Mouse (Mus musculus) forebrain, embryonic 11.5 days (tissue): ENCODE results near the gene Pip5k1a. TPM values are rescaled to one million over a fixed set of nuclear protein-coding genes. Genes with fewer than 3 reads are reported as not detected.

Source experiments
- ATAC-seq: fragments of 200-750 bp; cut with Nextera tagmentation; replicated peaks from 2 replicates; pipeline ENCODE4 v1.8.0; 2017; ENCODE audit warnings: moderate TSS enrichment; ENCODE audit not compliant: low FRiP score
- DNase-seq: peaks from one replicate; pipeline ENCODE4 v3.0.0-alpha.2; 2017; ENCODE audit warnings: low spot score
- H3K27ac ChIP-seq: fragments of 300-500 bp; sonication (generic); 2 replicates; pipeline ENCODE4 v1.5.1; 2014; ENCODE audit warnings: low read depth, low read length
- H3K27me3 ChIP-seq: fragments of 300-500 bp; sonication (generic); 2 replicates; pipeline ENCODE4 v1.6.1; 2014; ENCODE audit warnings: mild to moderate bottlenecking, low read length, mixed read lengths; ENCODE audit not compliant: control insufficient read depth, insufficient read depth
- H3K36me3 ChIP-seq: fragments of 300-500 bp; sonication (generic); 2 replicates; pipeline ENCODE4 v1.6.1; 2014; ENCODE audit warnings: mild to moderate bottlenecking, low read length, moderate library complexity, mixed read lengths; ENCODE audit not compliant: control insufficient read depth, insufficient read depth
- H3K4me1 ChIP-seq: fragments of 300-500 bp; sonication (generic); replicated peaks from 2 replicates; pipeline ENCODE4 v1.6.1; 2014; ENCODE audit warnings: low read length, mixed read lengths; ENCODE audit not compliant: control insufficient read depth, insufficient read depth
- H3K4me2 ChIP-seq: fragments of 300-500 bp; sonication (generic); 2 replicates; pipeline ENCODE4 v1.6.1; 2014; ENCODE audit warnings: low read depth, mild to moderate bottlenecking, low read length, moderate library complexity, mixed read lengths; ENCODE audit not compliant: severe bottlenecking
- H3K4me3 ChIP-seq: fragments of 300-500 bp; sonication (generic); 2 replicates; pipeline ENCODE4 v1.5.1; 2014; ENCODE audit warnings: low read depth, low read length
- H3K9ac ChIP-seq: fragments of 300-500 bp; sonication (generic); 2 replicates; pipeline ENCODE4 v1.6.1; 2014; ENCODE audit warnings: low read length
- H3K9me3 ChIP-seq: fragments of 300-500 bp; sonication (generic); 2 replicates; pipeline ENCODE4 v1.6.1; 2016; ENCODE audit warnings: low read length, mixed read lengths; ENCODE audit not compliant: control insufficient read depth
- WGBS: fragments of 180-500 bp; shearing (Covaris S2); extraction: QIAGEN DNeasy Blood & Tissue Kit; methylation state at CpG from one replicate; pipeline ENCODE4 v1.1.7; 2014; 5-methylcytosine and 5-hydroxymethylcytosine counted together
- polyA plus RNA-seq: library from polyadenylated mRNA; unstranded; fragments of >200 nt; fragmentation: Nextera tagmentation; extraction: Ambion mirVana; gene quantifications from 2 replicates; pipeline ENCODE4 v1.2.1, GENCODE M21; 2014

Pip5k1a gene
- polyA plus RNA-seq, result 13.4 and 13.7 TPM in 2 replicates

GRCm38 (mm10) chr3:95106338-95107117, at the start of gene Pip5k1a:
Gene Pip5k1a (minus strand): TSS chr3:95106930.
- under 1% methylated on average over 51 of the region's 51 CpGs for WGBS

GRCm38 (mm10) chr3:95153874-95154273, 47.1 kb upstream of the Pip5k1a start:
- no peak overlapping the region for H3K9ac ChIP-seq
- no peaks in the 10 kb centered on the region for H3K4me1 ChIP-seq
- H3K27me3 ChIP-seq, result 0 out of 2 replicates have a peak, but pooled peaks cover 1% of the 10 kb centered on the region
- WGBS, result 49% methylated on average over 4 of the region's 4 CpGs
- H3K27ac ChIP-seq, result no peak overlapping the region
- H3K4me2 ChIP-seq, result no peak overlapping the region
- DNase-seq (no peak), ATAC-seq (no peak)
- no peak overlapping the region for H3K4me3 ChIP-seq
- no peaks in the 10 kb centered on the region for H3K36me3 ChIP-seq
- H3K9me3 ChIP-seq, result no peaks in the 10 kb centered on the region

More at GRCm38 (mm10) chr3:95106338-95107117, at the start of gene Pip5k1a:
- Histone ChIP-seq H3K36me3 (no peaks in the 10 kb centered on the region), H3K4me2 (peak within 1 kb of the TSS; percentile 58), H3K4me1 (peaks cover 5% of the 10 kb centered on the region), H3K27me3 (no peaks in the 10 kb centered on the region), H3K4me3 (peak within 1 kb of the TSS; percentile 98), H3K9me3 (no peaks in the 10 kb centered on the region), H3K27ac (peak within 1 kb of the TSS; percentile 70), H3K9ac (peak within 1 kb of the TSS; percentile 93)
- ATAC-seq (peak; percentile 88), DNase-seq (peak; percentile 98)

GRCm38 (mm10) chr3:95147924-95148323, 41.2 kb upstream of the Pip5k1a start:
- H3K9ac ChIP-seq, result no peak overlapping the region
- DNase-seq (no peak), ATAC-seq (no peak)
- no peak overlapping the region for H3K4me3 ChIP-seq
- H3K27me3 ChIP-seq, result no peaks in the 10 kb centered on the region
- H3K36me3 ChIP-seq, result no peaks in the 10 kb centered on the region
- WGBS, result 59% methylated on average over 3 of the region's 3 CpGs
- H3K9me3 ChIP-seq, result no peaks in the 10 kb centered on the region
- no peaks in the 10 kb centered on the region for H3K4me1 ChIP-seq
- H3K27ac ChIP-seq, result no peak overlapping the region
- no peak overlapping the region for H3K4me2 ChIP-seq

- no peak overlapping the region for H3K4me3 ChIP-seq
- ATAC-seq (0 out of 2 replicates have a peak, but pooled peaks have one; percentile 21), DNase-seq (peak; percentile 89)
- WGBS, result 11% methylated on average over 5 of the region's 5 CpGs
- no peak overlapping the region for H3K27ac ChIP-seq
- H3K4me1 ChIP-seq, result no peaks in the 10 kb centered on the region
- no peaks in the 10 kb centered on the region for H3K9me3 ChIP-seq
- H3K27me3 ChIP-seq, result no peaks in the 10 kb centered on the region
- H3K36me3 ChIP-seq, result no peaks in the 10 kb centered on the region
- no peak overlapping the region for H3K9ac ChIP-seq
- no peak overlapping the region for H3K4me2 ChIP-seq
These were observed 35.9 kb upstream of the Pip5k1a start for GRCm38 (mm10) chr3:95142617-95143011.

GRCm38 (mm10) chr3:95141952-95142616, 35.4 kb upstream of the Pip5k1a start, which contains the start of gene Tnfaip8l2:
Gene Tnfaip8l2 (minus strand): TSS chr3:95142360.
- Histone ChIP-seq H3K4me3 (no peak within 1 kb of the TSS), H3K27ac (no peak within 1 kb of the TSS), H3K9me3 (no peaks in the 10 kb centered on the region), H3K9ac (no peak within 1 kb of the TSS), H3K27me3 (no peaks in the 10 kb centered on the region), H3K4me2 (no peak within 1 kb of the TSS), H3K36me3 (no peaks in the 10 kb centered on the region), H3K4me1 (no peaks in the 10 kb centered on the region)
- ATAC-seq, result no peak
- no peak for DNase-seq
- WGBS, result 85% methylated on average over 10 of the region's 10 CpGs

- no peaks in the 10 kb centered on the region for H3K4me1 ChIP-seq
- DNase-seq, result no peak
- H3K36me3 ChIP-seq, result no peaks in the 10 kb centered on the region
- no peak overlapping the region for H3K27ac ChIP-seq
- no peak overlapping the region for H3K4me2 ChIP-seq
- H3K9me3 ChIP-seq, result no peaks in the 10 kb centered on the region
- ATAC-seq, result no peak
- no peak overlapping the region for H3K9ac ChIP-seq
- no peak overlapping the region for H3K4me3 ChIP-seq
- no peaks in the 10 kb centered on the region for H3K27me3 ChIP-seq
- 94% methylated on average over 9 of the region's 9 CpGs for WGBS
These were observed 34.7 kb upstream of the Pip5k1a start for GRCm38 (mm10) chr3:95141474-95141873.

- no peaks in the 10 kb centered on the region for H3K36me3 ChIP-seq
- no peak overlapping the region for H3K9ac ChIP-seq
- H3K27ac ChIP-seq, result no peak overlapping the region
- H3K27me3 ChIP-seq, result no peaks in the 10 kb centered on the region
- ATAC-seq, result no peak
- no peaks in the 10 kb centered on the region for H3K4me1 ChIP-seq
- no peak for DNase-seq
- H3K4me2 ChIP-seq, result no peak overlapping the region
- H3K9me3 ChIP-seq, result no peaks in the 10 kb centered on the region
- H3K4me3 ChIP-seq, result no peak overlapping the region
- 95% methylated on average over 6 of the region's 6 CpGs for WGBS
These were observed 34.1 kb upstream of the Pip5k1a start for GRCm38 (mm10) chr3:95140795-95141194.

- H3K4me2 ChIP-seq, result no peak overlapping the region
- H3K36me3 ChIP-seq, result no peaks in the 10 kb centered on the region
- H3K27ac ChIP-seq, result no peak overlapping the region
- no peak overlapping the region for H3K4me3 ChIP-seq
- no peaks in the 10 kb centered on the region for H3K9me3 ChIP-seq
- 59% methylated on average over 18 of the region's 18 CpGs for WGBS
- 0 out of 2 replicates have a peak, but pooled peaks cover 2% of the 10 kb centered on the region for H3K4me1 ChIP-seq
- ATAC-seq (no peak), DNase-seq (no peak)
- H3K27me3 ChIP-seq, result no peaks in the 10 kb centered on the region
- H3K9ac ChIP-seq, result no peak overlapping the region
These were observed 33.5 kb upstream of the Pip5k1a start for GRCm38 (mm10) chr3:95140289-95140595.
